Mouse (Mus musculus) lung, postnatal 0 days (tissue): ENCODE results near the gene Vmn2r76.

Source experiments
- CTCF ChIP-seq: IDR thresholded peaks from 2 replicates; pipeline ENCODE4 v1.5.1; 2016; ENCODE audit warnings: antibody characterized with exemption, mild to moderate bottlenecking
- EP300 ChIP-seq: IDR thresholded peaks from 2 replicates; pipeline ENCODE4 v1.6.1; 2016; ENCODE audit warnings: antibody characterized with exemption, mild to moderate bottlenecking, control low read depth

DNA sequence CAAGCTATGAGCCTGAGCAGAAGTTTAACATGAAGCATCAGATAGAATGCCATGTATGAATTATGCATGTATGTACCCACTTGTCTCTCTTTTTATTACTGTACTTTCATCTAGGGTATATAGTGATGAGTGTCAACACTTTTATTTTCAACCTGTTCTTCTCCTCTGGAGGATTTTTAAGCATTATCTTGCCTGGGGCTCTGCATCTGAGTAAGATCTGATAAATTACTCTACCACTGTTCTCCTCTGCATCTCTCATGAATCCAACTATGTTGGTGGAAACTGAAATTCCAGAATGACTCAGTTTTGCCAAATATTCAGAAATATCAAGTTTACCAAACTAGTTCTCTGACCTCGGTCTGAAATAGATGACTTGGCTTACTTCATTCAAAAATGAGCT is at the start of gene Vmn2r76:
- TF ChIP-seq EP300: no peak
- no peak for TF ChIP-seq CTCF
